Comparison of ENCODE assay signal across 10 mouse cellular contexts in the genomic region with DNA sequence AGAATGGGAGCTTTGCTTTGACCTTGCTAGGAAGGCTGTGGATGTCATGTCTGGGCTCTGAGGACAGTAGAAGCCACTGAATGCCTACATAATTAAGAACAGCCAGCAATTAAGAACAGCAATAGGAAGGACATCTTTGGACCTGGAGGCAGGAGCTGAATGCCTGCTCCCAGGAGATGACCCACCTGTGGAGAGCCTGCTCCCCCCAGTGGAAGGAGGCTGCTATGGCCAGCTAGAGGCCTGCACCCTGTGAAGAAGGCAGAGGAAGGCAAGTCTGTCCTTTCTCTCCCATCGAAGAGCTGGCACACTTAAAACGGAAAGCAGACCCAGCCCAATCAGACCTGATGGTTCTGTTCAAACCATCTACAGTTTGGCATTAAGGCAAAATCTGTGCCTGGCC.
DNase-seq lines count a peak whose midpoint lies in the region; ATAC-seq lines count a peak whose summit lies in the region.
"Had no signal": no experiment of that assay in that cellular context is flagged by ENCODE, and none has a peak within 500 bp of the region (broad histone marks: within the 10 kb centered on the region; RNA-seq: fewer than 3 reads in every experiment).

No protein-coding gene starts in this region.

- ATAC-seq in forebrain, embryonic 14.5 days: peak; percentile 61; the same call in 1 of the 2 replicates

- no peak overlapping the region for H3K4me2 ChIP-seq in forebrain, embryonic 14.5 days (ENCODE audit: low read length)
- H3K4me2 ChIP-seq: heart, embryonic 13.5 days had no signal

- H3K4me1 ChIP-seq in forebrain, embryonic 14.5 days (ENCODE audit: control insufficient read depth, insufficient read depth, low read length): no peaks in the 10 kb centered on the region
- H3K4me1 ChIP-seq: heart, embryonic 13.5 days; megakaryocyte, embryonic 14.5 days had no signal

- no peaks in the 10 kb centered on the region for H3K36me3 ChIP-seq in forebrain, embryonic 14.5 days (ENCODE audit: control insufficient read depth, insufficient read depth, low read length)
- H3K36me3 ChIP-seq: heart, embryonic 13.5 days had no signal

- no peak overlapping the region for H3K4me3 ChIP-seq in forebrain, embryonic 14.5 days (ENCODE audit: low read depth, low read length)
- H3K4me3 ChIP-seq: heart, embryonic 13.5 days; megakaryocyte, embryonic 14.5 days had no signal

- WGBS in forebrain, embryonic 14.5 days: 44% methylated on average over 2 of the region's 2 CpGs

- no peaks in the 10 kb centered on the region for H3K27me3 ChIP-seq in forebrain, embryonic 14.5 days (replicated peaks; ENCODE audit: control insufficient read depth, insufficient read depth, low read length)

- H3K27ac ChIP-seq in forebrain, embryonic 14.5 days (ENCODE audit: low read depth, low read length): no peak overlapping the region
- H3K27ac ChIP-seq: heart, embryonic 13.5 days had no signal

- H3K9me3 ChIP-seq in forebrain, embryonic 14.5 days (replicated peaks; ENCODE audit: control insufficient read depth, low read length): no peaks in the 10 kb centered on the region
- H3K9me3 ChIP-seq: heart, embryonic 13.5 days had no signal

- H3K9ac ChIP-seq in forebrain, embryonic 14.5 days (ENCODE audit: low read length): no peak overlapping the region
- H3K9ac ChIP-seq: heart, embryonic 13.5 days had no signal

- intact Hi-C loops in heart, postnatal 14 days (cut with DNase I): loop anchor here (2.0 kb wide), 1 partner anchor 363 kb away; no protein-coding TSS in a partner anchor
- intact Hi-C loops in heart, postnatal 25 days (cut with DNase I): loop anchor here (2.0 kb wide), 2 partner anchors 157 to 363 kb away; no protein-coding TSS in a partner anchor

- peak; percentile 11 to 50 for DNase-seq in heart, postnatal 14 days
- no peak for DNase-seq in heart, postnatal 25 days (ENCODE audit: low spot score)
- DNase-seq in brain, adult 2 months (ENCODE audit: low read depth, low spot score): peak; percentile 88
- peak; percentile 66 for DNase-seq in forebrain, embryonic 14.5 days (ENCODE audit: low spot score)
- DNase-seq in layer of hippocampus, adult 18-20 months (ENCODE audit: low spot score in 2 of 2): peak; percentile 53 to 79
- DNase-seq in lung, postnatal 25 days (ENCODE audit: low spot score): peak; percentile 16
- DNase-seq in right cerebral cortex, postnatal 4 days: peak; percentile 55
- no peak for DNase-seq in thymus, adult 18-20 months

Comparison
In these comparisons a context has a peak if more than half of its experiments do, and no peak if none do; other contexts are left out.
1. DNase-seq: peak in heart, postnatal 14 days (2 of 2), brain, adult 2 months (single experiment), forebrain, embryonic 14.5 days (single experiment), layer of hippocampus, adult 18-20 months (2 of 2), lung, postnatal 25 days (single experiment) and right cerebral cortex, postnatal 4 days (single experiment); none in heart, postnatal 25 days (single experiment) and thymus, adult 18-20 months (0 of 2).